Mouse (Mus musculus): ENCODE data around the gene Apoc4. TPM values are rescaled to one million over a fixed set of nuclear protein-coding genes. Genes with fewer than 3 reads are reported as not detected.

The Apoc4 gene
- total RNA-seq, 2 experiments from 2014 or later, result not detected

GRCm38 (mm10) chr7:19629361-19629734 lies 51.9 kb downstream of the Apoc4 start, which contains the start of gene Relb:
Gene Relb, minus strand, starts transcription at chr7:19629438.
- intact Hi-C loops (cut with DNase I), result no loop called here
- peak; percentile 95 for DNase-seq
- H3K27ac ChIP-seq, result peak within 1 kb of the TSS; percentile 97
- TF ChIP-seq CTCF (IDR thresholded peaks at IDR 0.05), result no peak
- peak within 1 kb of the TSS; percentile 98 for H3K4me3 ChIP-seq

DNA sequence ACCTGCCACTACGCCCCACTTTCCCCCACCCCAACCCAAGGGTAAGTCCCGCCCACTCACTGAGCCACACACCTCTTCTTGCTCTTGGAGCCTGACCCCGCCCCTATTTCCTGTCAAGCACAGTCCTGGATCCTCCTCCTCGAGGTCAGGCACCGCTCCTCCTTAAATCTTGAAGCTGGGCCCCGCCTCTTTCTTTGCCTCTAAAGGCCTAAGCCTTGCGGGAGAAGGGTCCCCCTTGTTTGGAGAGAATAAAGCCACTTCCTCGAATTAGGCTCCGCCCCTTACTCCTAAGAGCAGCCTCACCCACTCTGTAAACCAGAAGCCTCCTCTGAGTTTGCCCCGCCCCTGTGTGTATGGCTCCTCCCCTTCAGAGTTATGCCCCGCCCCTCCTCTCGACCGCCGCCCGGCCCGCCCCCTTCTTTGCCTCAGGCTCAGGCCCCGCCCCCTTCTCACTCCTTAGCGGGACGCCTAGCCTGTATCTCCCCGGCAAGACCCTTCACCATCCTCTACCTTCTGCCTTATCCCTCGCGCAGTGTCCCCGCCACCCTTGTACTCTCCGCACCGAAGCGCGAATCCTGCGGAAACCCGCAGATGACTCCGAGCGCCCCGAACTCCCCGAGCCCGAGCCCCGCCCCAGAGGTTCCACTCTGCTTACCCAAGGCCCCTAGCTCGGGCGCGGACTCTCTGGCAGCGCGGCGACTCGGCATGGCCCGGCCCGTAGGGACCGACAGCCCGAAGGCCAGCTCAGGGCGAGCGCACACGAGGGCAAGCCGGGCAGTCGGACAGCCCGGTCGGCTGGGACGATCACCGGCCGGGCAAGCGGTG lies 52.5 kb downstream of the Apoc4 start:
- Histone ChIP-seq H3K27ac (peak overlapping the region; percentile 97), H3K4me3 (peak overlapping the region; percentile 98)
- peak; percentile 96 for DNase-seq
- intact Hi-C loops (cut with DNase I), result no loop called here
- no peak for TF ChIP-seq CTCF (IDR thresholded peaks at IDR 0.05)

- intact Hi-C loops (cut with DNase I), result no loop called here
- no peak for TF ChIP-seq CTCF (IDR thresholded peaks at IDR 0.05)
- DNase-seq, result no peak
- Histone ChIP-seq H3K4me3 (peak overlapping the region; percentile 98), H3K27ac (peak overlapping the region; percentile 97)
Observed at GRCm38 (mm10) chr7:19628192-19628535, 53.1 kb downstream of the Apoc4 start.

Other genes starting within 250 kb of the Apoc4 start
- gene Mark4, start 222.7 kb downstream of the Apoc4 start, total RNA-seq (2021), result 10 to 100 TPM; 17.1 to 17.9 TPM
- gene Exoc3l2, start 218.1 kb downstream of the Apoc4 start, total RNA-seq (2021), result under 1 TPM; 0.41 to 0.73 TPM
- gene Bloc1s3, start 173.1 kb downstream of the Apoc4 start, total RNA-seq (2021), result 1 to 10 TPM; 1.7 to 2.1 TPM
- gene Trappc6a, start 173.1 kb downstream of the Apoc4 start, total RNA-seq (2021), result 1 to 10 TPM; 6.2 to 9.9 TPM
- gene Nkpd1, start 163.6 kb downstream of the Apoc4 start, total RNA-seq (2021), result not detected
- 10 to 100 TPM; 48.4 to 49.1 TPM for gene Ppp1r37, start 118.4 kb downstream of the Apoc4 start, total RNA-seq (2021)
- gene Zfp296, start 104.2 kb downstream of the Apoc4 start, total RNA-seq (2021), result under 1 TPM; 0.45 to 0.51 TPM
- gene Gemin7, start 103.9 kb downstream of the Apoc4 start, total RNA-seq (2021), result 10 to 100 TPM; 73.4 to 74.2 TPM
- gene Clasrp, start 77.0 kb downstream of the Apoc4 start, total RNA-seq (2021), result 10 to 100 TPM; 13.7 to 15.1 TPM
- 1 to 10 TPM; 5.1 to 7.9 TPM for gene Relb, start 52.0 kb downstream of the Apoc4 start, total RNA-seq (2021)
- gene Clptm1, start 16.4 kb downstream of the Apoc4 start, total RNA-seq (2021), result 10 to 100 TPM; 46.6 TPM
- gene Apoc2, start 3.5 kb downstream of the Apoc4 start, total RNA-seq (2021), result not detected
- not detected for gene Gm44805, start 56 bp downstream of the Apoc4 start, total RNA-seq (2021)
- gene Apoc1, start 11.2 kb upstream of the Apoc4 start, total RNA-seq (2021), result 1 to 10 TPM in 1 of 2 experiments, under 1 TPM in 1; 0.64 to 1.1 TPM
- 10 to 100 TPM; 38.0 to 61.8 TPM for gene Apoe, start 17.7 kb upstream of the Apoc4 start, total RNA-seq (2021)
- gene Tomm40, start 34.0 kb upstream of the Apoc4 start, total RNA-seq (2021), result 10 to 100 TPM; 41.0 to 52.4 TPM
- gene Nectin2, start 69.0 kb upstream of the Apoc4 start, total RNA-seq (2021), result 1 to 10 TPM; 1.4 to 1.5 TPM
- 10 to 100 TPM; 21.9 to 26.7 TPM for gene Bcam, start 89.5 kb upstream of the Apoc4 start, total RNA-seq (2021)
- not detected for gene Cblc, start 115.3 kb upstream of the Apoc4 start, total RNA-seq (2021)
- gene Bcl3, start 141.3 kb upstream of the Apoc4 start, total RNA-seq (2021), result 1 to 10 TPM; 1.3 to 1.5 TPM
- gene Gm19345, start 170.5 kb upstream of the Apoc4 start, total RNA-seq (2021), result not detected
- gene Ceacam16, start 179.8 kb upstream of the Apoc4 start, total RNA-seq (2021), result not detected
- gene Ceacam19, start 206.5 kb upstream of the Apoc4 start, total RNA-seq (2021), result not detected
- gene Pvr, start 239.7 kb upstream of the Apoc4 start, total RNA-seq (2021), result 1 to 10 TPM; 5.9 to 6.3 TPM